Mouse (Mus musculus): ENCODE data around the gene R3hdm1.

- TF ChIP-seq CTCF (IDR thresholded peaks at IDR 0.05; ENCODE audit: control insufficient read depth, insufficient read depth, low read length) (no peak), POLR2A (IDR thresholded peaks at IDR 0.05; ENCODE audit: borderline replicate concordance, control insufficient read depth, low read depth, low read length) (no peak)
Observed at GRCm38 (mm10) chr1:128081873-128082272, 21.2 kb upstream of the R3hdm1 start.

Data from bone marrow, adult 2 months (tissue).